Mouse (Mus musculus) C2C12 (cell line): Measurements from ENCODE around the gene Mrps18c.

Source experiments
- CTCF ChIP-seq: IDR thresholded peaks from one replicate; pipeline ENCODE4 v1.5.1; 2011; ENCODE audit not compliant: control insufficient read depth, insufficient read depth, insufficient read length
- MAX ChIP-seq: IDR thresholded peaks from one replicate; pipeline ENCODE4 v1.6.1; 2011; ENCODE audit warnings: mild to moderate bottlenecking, control low read depth
- USF1 ChIP-seq: IDR thresholded peaks from one replicate; pipeline ENCODE4 v1.6.1; 2011; ENCODE audit warnings: low read depth, mild to moderate bottlenecking, control low read depth, moderate library complexity

DNA sequence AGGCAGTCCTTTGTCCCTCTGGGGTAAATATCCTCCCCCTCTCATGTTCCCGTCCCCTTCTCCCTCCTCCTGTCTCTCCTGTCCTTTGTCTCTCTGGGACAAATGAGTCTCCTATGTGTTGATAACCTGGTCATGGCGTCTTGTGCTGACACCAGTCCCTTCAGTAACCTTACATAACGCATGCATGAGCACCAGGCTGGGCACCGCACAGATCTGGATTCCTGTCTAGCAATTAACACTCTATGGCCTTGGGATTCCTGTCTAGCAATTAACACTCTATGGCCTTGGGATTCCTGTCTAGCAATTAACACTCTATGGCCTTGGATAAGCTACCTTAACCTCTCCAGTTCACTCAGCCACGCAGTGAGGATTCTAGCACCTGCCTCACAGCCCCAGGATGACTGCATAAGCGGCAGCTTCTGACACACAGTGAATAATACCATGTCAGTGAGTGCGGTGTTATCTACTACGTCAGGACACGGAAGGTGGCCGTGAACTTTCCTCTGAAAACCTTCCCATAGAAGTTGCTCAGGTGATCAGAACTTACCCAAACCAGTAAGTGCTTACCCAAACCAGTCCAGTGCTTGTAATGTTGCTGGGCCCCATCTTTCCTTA is 38.3 kb upstream of the Mrps18c start:
- TF ChIP-seq CTCF, result no peak
- TF ChIP-seq USF1, result no peak
- TF ChIP-seq MAX, result no peak
